In the genomic region with DNA sequence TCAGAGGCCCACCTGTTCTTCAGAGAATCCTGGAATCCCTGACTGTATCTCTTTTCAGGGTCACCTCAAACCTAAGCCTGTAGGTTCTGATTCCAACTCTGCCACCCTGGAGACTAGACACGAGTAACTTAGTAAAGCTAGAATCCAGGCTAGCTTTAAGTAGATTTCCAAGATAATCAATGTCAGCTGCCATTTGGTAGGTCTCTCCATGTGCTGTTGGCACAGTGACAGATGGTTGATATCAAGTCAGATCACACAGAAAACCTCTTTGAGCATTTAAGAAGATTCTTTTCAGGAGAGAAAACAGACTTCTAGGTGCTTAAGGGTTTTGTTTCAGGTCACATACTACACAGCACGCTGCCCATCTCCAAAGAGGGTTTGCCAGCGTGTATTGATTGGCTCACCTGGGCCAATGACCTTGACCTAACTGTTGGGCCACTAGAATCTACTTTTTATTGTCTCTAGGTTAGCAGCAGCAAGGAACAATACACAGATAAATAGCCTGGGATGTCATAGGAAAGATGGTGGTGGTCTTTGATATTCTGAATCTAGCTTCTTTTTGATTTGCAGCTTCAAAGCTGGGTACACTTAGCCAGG, we compare ENCODE assay signal across 9 mouse cellular contexts. TPM values are rescaled to one million over a fixed set of nuclear protein-coding genes. Genes with fewer than 3 reads are reported as not detected.
A peak's percentile ranks its signal among the peaks of the same experiment; 100 is the strongest.
DNase-seq lines count a peak whose midpoint lies in the region; ATAC-seq and TF ChIP-seq lines count a peak whose summit lies in the region.
"Had no signal": no experiment of that assay in that cellular context is flagged by ENCODE, and none has a peak within 500 bp of the region (broad histone marks: within the 10 kb centered on the region; RNA-seq: fewer than 3 reads in every experiment).

A gene (minus strand): TSS at position 94 of the 597 bp plus-strand sequence.

- peak within 1 kb of the TSS; percentile 79 for H3K4me2 ChIP-seq in heart, postnatal 0 days (ENCODE audit: low read depth, low read length)
- peak within 1 kb of the TSS; percentile 71 for H3K4me2 ChIP-seq in midbrain, embryonic 13.5 days (replicated peaks)

- H3K27ac ChIP-seq in heart, postnatal 0 days (ENCODE audit: low read depth): peak within 1 kb of the TSS; percentile 69
- peak within 1 kb of the TSS; percentile 87 for H3K27ac ChIP-seq in hindbrain, embryonic 10.5 days
- peak within 1 kb of the TSS; percentile 53; the same call in 1 of the 2 replicates for H3K27ac ChIP-seq in midbrain, embryonic 13.5 days

- TF ChIP-seq CTCF in heart, postnatal 0 days (IDR thresholded peaks at IDR 0.05; ENCODE audit: low read depth): no peak

- TF ChIP-seq EP300 in heart, postnatal 0 days (IDR thresholded peaks at IDR 0.05; ENCODE audit: low read depth): no peak

- peak within 1 kb of the TSS; percentile 70 for H3K4me3 ChIP-seq in heart, postnatal 0 days (ENCODE audit: low read depth, low read length)
- H3K4me3 ChIP-seq in hindbrain, embryonic 10.5 days: peak within 1 kb of the TSS; percentile 78
- peak within 1 kb of the TSS; percentile 85 for H3K4me3 ChIP-seq in midbrain, embryonic 13.5 days (replicated peaks)

- H3K9me3 ChIP-seq in heart, postnatal 0 days (replicated peaks; ENCODE audit: control insufficient read depth, low read length): no peaks in the 10 kb centered on the region
- no peaks in the 10 kb centered on the region for H3K9me3 ChIP-seq in hindbrain, embryonic 10.5 days
- H3K9me3 ChIP-seq in midbrain, embryonic 13.5 days: no peaks in the 10 kb centered on the region

- no peak for ATAC-seq in heart, postnatal 0 days (ENCODE audit: insufficient read depth, low read depth)
- ATAC-seq in midbrain, embryonic 13.5 days: no peak
- ATAC-seq in frontal cortex, adult (ENCODE audit: low TSS enrichment): no peak
- ATAC-seq in megakaryocyte progenitor cell, adult 5-6 weeks (replicated peaks; ENCODE audit: poor library complexity): no peak

- H3K36me3 ChIP-seq in heart, postnatal 0 days (replicated peaks; ENCODE audit: control insufficient read depth, insufficient read depth, low read length): peaks cover 14% of the 10 kb centered on the region
- H3K36me3 ChIP-seq in hindbrain, embryonic 10.5 days: peaks cover 25% of the 10 kb centered on the region
- peaks cover 25% of the 10 kb centered on the region for H3K36me3 ChIP-seq in midbrain, embryonic 13.5 days

- intact Hi-C loops in heart, postnatal 36 days (cut with DNase I): loop anchor here (2.0 to 5.0 kb wide), 4 partner anchors 23 to 141 kb away; a partner anchor contains a TSS

- peak within 1 kb of the TSS; percentile 75 for H3K9ac ChIP-seq in heart, postnatal 0 days (replicated peaks; ENCODE audit: low read depth, low read length)
- H3K9ac ChIP-seq in midbrain, embryonic 13.5 days (replicated peaks): peak within 1 kb of the TSS; percentile 87

- no peaks in the 10 kb centered on the region for H3K27me3 ChIP-seq in heart, postnatal 0 days (ENCODE audit: control insufficient read depth, insufficient read depth, low read length)
- H3K27me3 ChIP-seq in hindbrain, embryonic 10.5 days (ENCODE audit: insufficient read depth, poor library complexity, severe bottlenecking): no peaks in the 10 kb centered on the region
- no peaks in the 10 kb centered on the region for H3K27me3 ChIP-seq in midbrain, embryonic 13.5 days

- peaks cover 14% of the 10 kb centered on the region; the same call in 1 of the 2 replicates for H3K4me1 ChIP-seq in heart, postnatal 0 days (ENCODE audit: control insufficient read depth, insufficient read depth)
- H3K4me1 ChIP-seq in hindbrain, embryonic 10.5 days (replicated peaks): peaks cover 8% of the 10 kb centered on the region
- H3K4me1 ChIP-seq in midbrain, embryonic 13.5 days (replicated peaks): peaks cover 12% of the 10 kb centered on the region

- no peak for DNase-seq in heart, postnatal 0 days (ENCODE audit: low spot score)
- no peak for DNase-seq in heart, postnatal 36 days
- peak; percentile 46 for DNase-seq in MN1 (ENCODE audit: low spot score)
- DNase-seq in hindbrain, embryonic 10.5 days (ENCODE audit: low spot score): no peak
- no peak for DNase-seq in cerebellum, adult 8-10 months

- 80% methylated on average over 3 of the region's 3 CpGs for WGBS in heart, postnatal 0 days
- WGBS in hindbrain, embryonic 10.5 days: 85% methylated on average over 3 of the region's 3 CpGs
- 77% methylated on average over 3 of the region's 3 CpGs for WGBS in midbrain, embryonic 13.5 days

RNA-seq across cellular contexts. Expression of the gene that starts here (rescaled TPM):
- 2.0 and 17.8 TPM in 2 replicates for total RNA-seq in heart, postnatal 0 days (2014; rRNA removed; ENCODE audit: low replicate concordance)
- 9.2 and 9.7 TPM in 2 replicates for polyA plus RNA-seq in heart, postnatal 0 days (2015; fragmentation: Nextera tagmentation; extraction: Ambion mirVana)
- total RNA-seq in heart, postnatal 36 days (2021): 1 to 10 TPM; 3.2 to 3.8 TPM
- polyA plus RNA-seq in hindbrain, embryonic 10.5 days (2016; fragmentation: Nextera tagmentation; extraction: Ambion mirVana): 9.8 and 14.1 TPM in 2 replicates
- 13.2 and 14.3 TPM in 2 replicates for polyA plus RNA-seq in midbrain, embryonic 13.5 days (2015; fragmentation: Nextera tagmentation; extraction: Ambion mirVana)
- 1.1 and 3.3 TPM in 2 replicates for total RNA-seq in megakaryocyte progenitor cell, adult 5-6 weeks (2015)
- 0.92 and 2.5 TPM in 2 replicates for total RNA-seq in megakaryocyte progenitor cell, adult 5-6 weeks (2017)
- total RNA-seq: neutrophil, adult 5-6 weeks had no signal
